Mouse (Mus musculus): ENCODE data around the gene Zp3.

Zp3 gene

GRCm38 (mm10) chr5:135993381-135993965, 13.6 kb downstream of the Zp3 start:
- in situ Hi-C loops (cut with MboI; ENCODE audit: low pct_unique_long_range_greater_than_20kb in 1 of 2, low sequenced_read_pairs in 2 of 2, unreplicated experiment in 1 of 2) = no loop called here

DNA sequence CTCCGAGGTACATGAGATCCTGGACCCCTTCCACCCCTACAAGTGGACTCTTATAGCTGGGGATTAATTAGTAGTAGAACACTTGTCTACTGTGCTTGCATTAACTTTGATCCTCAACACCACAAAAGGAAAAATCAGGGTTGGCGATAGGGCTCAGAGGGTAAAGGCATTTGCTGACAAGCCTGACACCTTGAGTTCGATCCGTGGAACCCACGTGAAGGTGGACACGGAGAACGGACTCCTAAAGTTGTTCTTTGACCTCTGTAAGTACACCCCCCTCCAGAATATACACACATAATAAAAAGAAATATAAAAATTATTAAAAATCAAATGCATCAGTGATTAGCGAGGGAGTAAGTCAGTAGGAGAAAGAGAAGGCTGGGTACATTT, 14.4 kb downstream of the Zp3 start:
- in situ Hi-C loops (cut with MboI; ENCODE audit: low pct_unique_long_range_greater_than_20kb in 1 of 2, low sequenced_read_pairs in 2 of 2, unreplicated experiment in 1 of 2) = no loop called here

DNA sequence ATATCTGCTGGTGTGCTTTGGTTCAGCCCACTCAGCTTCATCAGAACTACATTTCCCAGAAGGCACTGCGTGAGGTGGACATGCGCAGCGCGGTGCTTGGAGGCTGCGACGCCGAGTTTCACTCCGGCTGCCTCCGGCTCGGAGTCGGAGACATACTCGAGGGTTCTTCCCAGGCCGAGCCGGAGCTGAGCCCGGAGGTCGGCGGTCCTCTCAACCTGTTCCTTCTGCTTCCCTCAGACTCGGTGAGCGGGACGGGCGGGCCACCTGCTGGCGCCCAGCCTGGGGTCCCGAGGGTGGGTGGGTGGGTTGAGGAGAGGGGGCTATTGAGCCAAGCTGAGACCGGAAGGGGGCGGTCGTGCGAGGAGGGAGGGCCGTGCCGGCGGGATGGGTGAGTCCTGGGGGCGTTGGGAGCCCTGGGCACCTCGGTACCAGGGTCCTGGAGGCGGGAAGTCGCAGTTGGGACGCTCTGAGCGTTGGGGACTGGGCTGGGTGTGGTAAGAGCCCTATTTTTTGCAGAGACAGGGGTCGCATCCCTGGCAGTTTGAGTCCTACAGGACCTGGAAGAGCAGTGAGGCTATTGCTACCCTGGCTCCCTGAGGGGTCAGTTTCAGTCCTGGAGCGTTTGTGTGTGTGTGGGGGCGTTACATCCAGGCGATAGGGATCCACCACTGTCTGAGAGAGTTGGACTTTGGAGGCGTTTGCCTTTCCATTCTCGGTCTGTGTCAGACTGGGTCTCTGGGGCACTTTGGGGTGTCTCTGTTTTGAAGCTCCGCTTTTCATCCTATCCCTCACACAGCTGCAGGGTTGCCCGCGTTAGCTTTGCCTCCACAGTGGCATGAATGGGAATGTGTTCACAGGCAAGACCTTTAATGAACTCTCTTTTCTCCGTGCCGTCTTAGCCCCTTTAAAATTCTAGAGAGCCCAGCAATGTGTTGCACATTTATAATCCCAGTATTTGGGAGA, 15.1 kb downstream of the Zp3 start, which contains the start of gene Dtx2:
Gene Dtx2, plus strand, starts transcription at position 76 of the 963 bp plus-strand sequence.
- in situ Hi-C loops (cut with MboI; ENCODE audit: low pct_unique_long_range_greater_than_20kb in 1 of 2, low sequenced_read_pairs in 2 of 2, unreplicated experiment in 1 of 2) = no loop called here

DNA sequence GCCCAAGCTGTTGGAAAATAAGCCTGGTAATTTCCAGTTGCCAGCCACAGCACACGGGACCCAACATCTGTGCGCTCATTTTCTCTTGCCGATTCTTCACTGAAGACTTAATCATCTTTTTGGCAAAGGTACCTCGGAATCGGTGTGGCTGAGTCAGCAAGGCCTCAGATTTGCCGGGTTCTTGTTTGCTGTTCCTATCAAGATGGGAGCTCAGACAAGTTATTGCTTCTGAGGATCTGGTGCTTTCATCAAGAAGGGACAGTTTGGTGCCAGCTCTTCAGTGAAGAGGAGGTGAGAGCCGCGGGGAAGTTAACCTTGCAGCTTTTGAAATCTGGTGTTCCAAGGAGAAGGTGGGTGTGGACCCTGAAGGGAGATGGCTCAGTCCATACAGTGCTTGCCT, 16.3 kb downstream of the Zp3 start:
- in situ Hi-C loops (cut with MboI; ENCODE audit: low pct_unique_long_range_greater_than_20kb in 1 of 2, low sequenced_read_pairs in 2 of 2, unreplicated experiment in 1 of 2) = no loop called here

DNA sequence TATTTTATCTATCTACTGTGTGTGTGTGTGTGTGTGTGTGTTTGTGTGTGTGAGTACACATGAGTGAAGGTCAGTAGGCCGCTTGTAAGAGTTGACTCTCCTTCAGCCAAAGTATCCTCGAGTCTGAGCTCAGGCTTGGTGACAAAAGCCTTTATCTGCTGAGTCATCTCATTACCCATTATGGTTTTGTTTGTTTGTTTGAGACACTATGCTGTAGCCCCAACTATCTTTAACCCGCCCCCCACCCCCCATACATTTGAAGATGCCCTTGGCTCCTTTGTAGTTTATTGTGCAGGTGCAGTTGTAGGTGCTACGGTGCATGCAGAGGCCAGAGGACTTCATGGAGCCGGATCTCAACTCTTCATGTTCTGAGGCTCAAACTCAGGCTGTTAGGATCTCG, 21.3 kb downstream of the Zp3 start:
- in situ Hi-C loops (cut with MboI; ENCODE audit: low pct_unique_long_range_greater_than_20kb in 1 of 2, low sequenced_read_pairs in 2 of 2, unreplicated experiment in 1 of 2) = no loop called here

GRCm38 (mm10) chr5:136002325-136002724, 22.4 kb downstream of the Zp3 start:
- in situ Hi-C loops (cut with MboI; ENCODE audit: low pct_unique_long_range_greater_than_20kb in 1 of 2, low sequenced_read_pairs in 2 of 2, unreplicated experiment in 1 of 2) = no loop called here

- in situ Hi-C loops (cut with MboI; ENCODE audit: low pct_unique_long_range_greater_than_20kb in 1 of 2, low sequenced_read_pairs in 2 of 2, unreplicated experiment in 1 of 2) = no loop called here
These were observed 22.9 kb downstream of the Zp3 start for GRCm38 (mm10) chr5:136002751-136003151.

DNA sequence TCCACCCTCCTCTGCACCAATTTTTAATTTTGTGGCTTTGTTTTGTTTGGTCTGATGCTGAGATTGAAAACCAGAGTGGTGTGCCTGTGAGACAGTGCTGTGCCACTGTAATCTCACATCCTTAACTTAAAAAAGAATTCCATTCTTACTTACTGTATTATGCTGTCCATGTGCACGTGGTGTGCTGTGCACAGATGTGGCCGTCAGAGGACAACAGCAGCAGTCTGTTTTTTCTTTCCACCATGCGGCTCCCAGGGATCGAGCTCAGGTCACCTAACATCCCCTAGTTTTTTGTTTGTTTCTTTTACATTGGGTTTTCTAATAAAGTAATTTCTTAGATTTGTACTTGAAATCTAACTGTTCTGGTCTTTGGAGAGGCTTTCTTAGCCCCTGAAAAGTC, 24.6 kb downstream of the Zp3 start:
- in situ Hi-C loops (cut with MboI; ENCODE audit: low pct_unique_long_range_greater_than_20kb in 1 of 2, low sequenced_read_pairs in 2 of 2, unreplicated experiment in 1 of 2) = no loop called here

DNA sequence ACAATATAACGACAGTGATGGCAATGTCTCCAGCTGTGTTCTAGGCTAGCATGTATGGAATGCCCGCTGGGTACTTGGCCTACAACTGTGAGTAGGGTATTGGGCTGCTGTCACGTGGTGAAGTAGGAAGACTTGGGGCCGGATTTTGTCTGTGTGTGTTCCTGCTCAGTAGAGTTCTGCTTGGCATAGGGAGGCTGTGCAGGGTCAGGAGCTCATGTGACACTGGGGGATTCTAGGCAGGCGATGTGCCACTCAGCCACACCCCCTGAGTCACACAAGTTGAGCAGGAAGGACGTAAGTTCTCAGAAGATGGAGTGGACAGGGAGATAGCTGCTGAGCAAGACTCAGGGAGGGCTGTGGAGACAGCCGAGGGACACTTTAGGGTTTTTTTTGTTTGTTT, 27.8 kb downstream of the Zp3 start:
- in situ Hi-C loops (cut with MboI; ENCODE audit: low pct_unique_long_range_greater_than_20kb in 1 of 2, low sequenced_read_pairs in 2 of 2, unreplicated experiment in 1 of 2) = no loop called here

DNA sequence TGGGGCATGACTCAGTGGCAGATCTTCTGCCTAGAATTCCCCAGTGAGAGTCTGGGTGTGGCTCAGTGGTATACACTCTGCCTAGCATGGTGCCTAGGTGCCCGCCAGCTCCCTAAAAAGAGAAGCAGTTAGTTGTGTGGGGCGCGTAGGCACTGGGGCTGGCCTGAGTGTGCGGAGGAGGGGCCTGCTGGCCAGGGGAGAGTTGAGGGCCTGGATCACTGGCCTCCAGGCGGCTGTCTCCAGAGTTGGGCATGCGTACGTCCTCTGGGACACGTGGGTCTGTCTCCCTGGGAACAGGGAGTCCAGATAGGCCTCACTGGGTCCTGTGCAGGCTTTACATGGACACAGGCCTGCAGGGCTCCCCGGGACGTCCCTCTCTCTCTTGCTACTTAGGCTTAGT, 35.0 kb downstream of the Zp3 start:
- in situ Hi-C loops (cut with MboI; ENCODE audit: low pct_unique_long_range_greater_than_20kb in 1 of 2, low sequenced_read_pairs in 2 of 2, unreplicated experiment in 1 of 2) = no loop called here

DNA sequence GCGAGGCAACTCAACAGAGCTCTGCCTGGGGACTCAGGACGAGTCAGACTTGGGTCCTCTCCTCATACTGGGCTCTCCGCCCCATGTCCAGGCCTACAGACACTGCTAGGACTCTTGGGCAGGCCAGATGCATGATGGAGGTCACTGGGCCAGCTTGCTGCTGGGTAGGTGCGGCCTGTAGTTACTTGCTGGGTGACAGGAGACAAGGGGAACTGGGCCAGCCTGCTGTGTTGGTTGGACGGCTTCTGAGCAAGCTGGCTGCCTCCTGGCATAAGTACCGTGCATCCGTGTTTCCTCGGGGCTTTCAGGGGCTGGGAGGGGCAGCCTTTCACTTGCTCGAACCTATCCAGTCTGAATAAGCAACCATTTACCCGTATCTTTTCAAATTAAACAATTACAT, 35.7 kb downstream of the Zp3 start:
- in situ Hi-C loops (cut with MboI; ENCODE audit: low pct_unique_long_range_greater_than_20kb in 1 of 2, low sequenced_read_pairs in 2 of 2, unreplicated experiment in 1 of 2) = no loop called here

DNA sequence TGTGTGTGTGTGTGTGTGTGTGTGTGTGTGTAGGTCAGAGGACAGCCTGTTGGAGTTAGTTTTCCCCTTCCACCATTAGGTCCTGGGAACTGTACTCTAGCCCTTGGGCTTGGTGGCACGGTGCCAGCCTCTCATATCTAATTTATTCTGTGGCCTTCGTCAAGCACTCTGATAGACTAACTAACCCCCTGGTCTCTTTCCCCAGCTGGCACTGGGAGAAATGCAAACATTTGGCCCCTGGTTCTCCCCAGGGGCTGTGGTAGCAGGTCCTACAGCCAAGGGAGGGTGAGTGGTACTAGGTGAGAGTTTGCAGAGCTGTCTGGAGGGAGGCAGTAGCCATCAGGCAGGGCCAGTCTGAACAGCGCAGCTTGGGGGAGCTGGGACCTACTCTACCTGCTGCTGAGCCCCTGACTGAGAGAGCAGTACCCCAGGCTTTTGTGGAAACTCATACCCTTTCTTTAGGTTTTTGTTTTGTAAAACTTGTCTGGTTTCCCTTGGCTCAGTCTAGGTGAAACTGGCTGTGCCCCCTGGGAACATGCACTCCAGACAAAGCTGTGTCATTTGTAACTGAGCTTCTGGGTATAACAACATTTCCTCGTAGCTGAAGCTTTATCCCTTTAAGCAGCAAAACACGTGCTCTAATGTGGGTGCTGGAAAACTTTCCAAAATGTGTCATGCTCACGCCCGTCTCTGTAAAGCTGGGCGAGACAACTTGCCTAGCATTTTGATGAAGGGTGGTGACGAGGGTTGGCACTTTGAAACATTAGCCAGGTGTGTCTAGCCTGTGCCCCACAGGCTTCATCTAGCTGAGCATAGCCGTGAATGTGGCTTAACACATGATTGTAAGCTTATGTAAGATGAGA, 36.3 kb downstream of the Zp3 start:
- in situ Hi-C loops (cut with MboI; ENCODE audit: low pct_unique_long_range_greater_than_20kb in 1 of 2, low sequenced_read_pairs in 2 of 2, unreplicated experiment in 1 of 2) = no loop called here

- in situ Hi-C loops (cut with MboI; ENCODE audit: low pct_unique_long_range_greater_than_20kb in 1 of 2, low sequenced_read_pairs in 2 of 2, unreplicated experiment in 1 of 2) = no loop called here
These were observed 37.4 kb downstream of the Zp3 start for GRCm38 (mm10) chr5:136017262-136017661.

DNA sequence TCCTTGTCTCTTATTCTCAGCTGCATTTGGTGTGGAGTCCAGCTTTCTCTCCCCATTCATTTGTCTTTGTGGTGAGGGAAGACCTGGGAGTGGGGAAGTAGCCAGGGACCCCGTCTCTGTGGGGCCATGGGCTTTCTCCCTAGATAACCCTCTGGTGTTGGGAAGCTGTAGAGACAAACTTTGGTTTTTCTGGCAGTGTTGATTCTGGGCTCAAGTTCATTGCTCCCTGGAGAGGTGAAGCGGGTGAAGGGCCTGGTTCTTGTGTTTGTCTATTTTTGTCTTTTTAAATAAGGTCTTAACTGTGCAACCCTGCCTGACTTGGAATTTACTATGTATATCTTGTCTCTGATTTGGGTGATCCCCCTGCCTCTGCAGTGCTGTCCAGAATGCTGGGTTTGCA, 38.8 kb downstream of the Zp3 start:
- in situ Hi-C loops (cut with MboI; ENCODE audit: low pct_unique_long_range_greater_than_20kb in 1 of 2, low sequenced_read_pairs in 2 of 2, unreplicated experiment in 1 of 2) = no loop called here

DNA sequence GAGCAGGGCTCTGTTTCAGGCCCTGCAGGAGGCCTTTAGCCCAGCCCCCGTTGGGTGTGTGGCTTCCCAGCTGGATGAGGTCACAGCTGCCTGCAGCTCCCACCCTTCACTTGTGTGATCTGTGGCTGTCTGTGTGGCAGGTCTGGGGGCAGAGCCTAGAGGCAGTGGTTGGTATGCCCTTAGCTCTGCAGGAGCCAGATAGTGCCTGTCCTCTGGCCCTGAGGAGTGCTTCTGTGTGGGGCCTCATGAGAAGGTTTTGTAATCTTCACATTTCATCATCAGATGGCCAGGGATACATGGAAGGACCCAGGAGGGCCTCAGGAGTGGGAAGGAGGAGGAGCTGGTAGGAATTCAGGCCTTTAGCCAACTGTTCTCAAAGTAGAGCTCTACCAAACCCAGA, 40.0 kb downstream of the Zp3 start:
- in situ Hi-C loops (cut with MboI; ENCODE audit: low pct_unique_long_range_greater_than_20kb in 1 of 2, low sequenced_read_pairs in 2 of 2, unreplicated experiment in 1 of 2) = no loop called here

DNA sequence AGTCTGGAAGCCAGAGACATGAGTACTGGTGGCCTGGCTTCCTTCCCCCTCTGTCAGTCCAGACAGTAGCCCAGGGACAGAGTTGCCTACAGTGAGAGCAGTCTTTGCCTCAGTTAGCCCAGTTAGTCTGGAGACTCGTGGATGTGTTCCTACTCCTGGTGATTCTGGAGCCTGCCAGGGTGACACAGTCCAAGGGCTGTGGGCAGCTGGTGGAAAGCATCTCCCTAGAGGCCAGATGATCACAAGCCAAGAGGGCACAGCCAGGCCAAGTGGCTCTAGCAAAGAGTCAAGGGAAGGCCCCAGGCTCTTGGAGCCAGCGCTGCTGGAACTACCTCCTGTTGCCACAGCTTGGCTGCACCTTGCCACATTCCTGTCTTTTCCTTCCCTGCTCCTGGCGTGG, 45.8 kb downstream of the Zp3 start:
- in situ Hi-C loops (cut with MboI; ENCODE audit: low pct_unique_long_range_greater_than_20kb in 1 of 2, low sequenced_read_pairs in 2 of 2, unreplicated experiment in 1 of 2) = no loop called here

DNA sequence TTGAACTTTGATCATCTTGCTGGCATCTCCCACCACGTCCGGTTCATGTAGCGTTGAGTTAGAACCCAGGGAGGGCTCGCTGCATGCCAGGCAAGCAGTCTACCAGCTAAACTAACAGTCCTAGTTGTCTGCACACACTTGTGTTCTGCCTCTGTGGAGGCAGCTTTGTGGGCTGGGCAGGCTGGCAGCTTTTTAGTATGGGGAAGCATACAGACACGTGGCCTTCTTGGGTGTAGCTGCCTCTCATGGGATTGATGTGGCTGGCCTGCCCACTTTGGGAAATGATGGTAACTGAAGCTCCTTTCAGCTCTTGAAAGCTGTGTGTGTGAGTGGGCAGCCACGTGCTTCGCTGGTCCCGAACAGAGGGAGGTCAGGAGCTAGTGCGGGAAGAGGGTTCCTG, 47.0 kb downstream of the Zp3 start:
- in situ Hi-C loops (cut with MboI; ENCODE audit: low pct_unique_long_range_greater_than_20kb in 1 of 2, low sequenced_read_pairs in 2 of 2, unreplicated experiment in 1 of 2) = no loop called here

DNA sequence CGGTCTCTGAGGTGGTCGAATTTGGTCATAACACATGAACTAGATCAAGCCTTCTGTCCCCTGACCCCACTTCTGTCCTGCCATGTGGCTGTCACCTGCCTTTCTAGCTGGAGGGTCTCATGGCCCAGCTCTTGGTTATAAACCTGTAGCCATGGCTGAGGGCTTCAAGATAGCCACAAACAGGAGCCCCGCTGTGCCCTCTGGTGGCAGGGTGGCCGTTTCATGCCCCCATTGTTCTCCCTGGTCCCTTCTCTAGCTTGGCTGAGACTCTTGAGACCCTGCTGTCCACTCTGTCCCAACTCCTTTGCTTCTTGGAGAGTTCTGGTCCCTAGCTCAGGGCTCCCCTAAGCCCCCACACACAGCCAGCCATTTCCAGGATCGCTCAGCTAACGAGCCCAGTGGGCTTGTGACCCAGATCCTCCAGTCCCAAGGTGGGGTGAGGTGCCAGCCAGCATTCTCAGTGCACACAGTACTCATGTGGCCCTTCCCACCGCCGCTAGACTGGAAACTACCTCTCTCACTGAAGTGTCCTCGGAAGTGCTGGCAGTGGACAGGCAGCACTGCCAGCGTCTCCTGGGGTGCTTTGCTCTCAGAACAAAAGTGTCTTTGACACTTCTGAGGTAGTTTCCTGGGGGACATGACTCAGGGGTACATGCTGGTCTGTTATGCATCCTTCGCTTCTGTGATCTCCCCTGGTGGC, 47.9 kb downstream of the Zp3 start:
- in situ Hi-C loops (cut with MboI; ENCODE audit: low pct_unique_long_range_greater_than_20kb in 1 of 2, low sequenced_read_pairs in 2 of 2, unreplicated experiment in 1 of 2) = no loop called here
